Mouse (Mus musculus) T-helper 2 cell (primary cell): ENCODE data around the gene Catsperg1.
"Not testable (repeated sequence)": the region's sequence is repeated elsewhere in the genome, so short reads cannot be mapped to it uniquely, and the experiment has no call there.

Experiments
- in situ Hi-C: fragments of 300-600 bp; cut with MboI, MseI; formaldehyde crosslinking; loops from one replicate; pipeline ENCODE4 v1.15.1; 2025; ENCODE audit warnings: high pct_unique_total_duplicates

Gene Catsperg1

GRCm38 (mm10) chr7:29139237-29139636 is 74.6 kb downstream of the Catsperg1 start:
- in situ Hi-C loops, result not testable (repeated sequence)

GRCm38 (mm10) chr7:29137429-29137828 is 76.4 kb downstream of the Catsperg1 start:
- in situ Hi-C loops, result no loop called here

GRCm38 (mm10) chr7:29134693-29135386 is 79.0 kb downstream of the Catsperg1 start, which contains the start of gene Rasgrp4:
Gene Rasgrp4, plus strand, starts transcription at chr7:29134851.
- in situ Hi-C loops, result no loop called here

DNA sequence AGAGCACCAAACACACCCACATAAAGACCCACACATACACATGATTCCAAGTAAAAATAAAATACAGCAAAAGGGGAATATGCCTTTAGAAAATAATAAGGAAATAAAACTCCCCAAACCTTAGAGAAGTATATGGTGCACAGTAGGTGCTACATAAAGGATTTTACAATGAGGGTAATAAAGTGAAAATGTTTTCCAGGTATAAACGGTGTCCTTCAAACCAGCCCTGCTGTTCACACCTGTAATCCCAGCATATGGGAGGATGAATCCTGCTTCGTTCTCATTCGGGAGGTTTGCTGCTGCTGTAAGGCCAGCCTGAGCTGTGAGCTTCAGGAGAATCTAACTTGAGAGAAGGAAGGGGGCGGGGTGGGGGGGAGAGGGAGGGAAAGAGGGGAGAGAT is 79.6 kb downstream of the Catsperg1 start:
- in situ Hi-C loops, result no loop called here
